ENCODE assay signal across 16 mouse cellular contexts in the genomic region with DNA sequence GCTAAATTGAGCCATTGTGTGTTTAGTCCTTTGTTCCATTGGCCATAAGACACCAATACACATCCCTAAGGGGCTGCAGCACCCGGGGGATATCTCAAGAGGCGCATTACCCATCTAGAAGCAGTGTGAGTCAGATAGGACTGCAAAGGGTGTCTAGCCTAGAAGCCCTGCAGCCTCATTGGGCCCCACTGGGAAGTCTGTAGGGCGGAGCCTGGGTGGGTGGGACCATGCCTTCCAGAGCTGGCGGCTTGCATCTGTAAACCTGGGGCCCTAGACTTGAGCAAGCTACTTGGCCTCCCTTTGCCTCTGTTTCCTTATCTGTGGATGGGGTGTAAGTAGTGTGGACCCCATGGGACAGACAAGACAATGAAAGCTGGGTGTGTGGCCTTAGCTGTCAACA. TPM values are rescaled to one million over a fixed set of nuclear protein-coding genes. Genes with fewer than 3 reads are reported as not detected.
A peak's percentile ranks its signal among the peaks of the same experiment; 100 is the strongest.
DNase-seq lines count a peak whose midpoint lies in the region; ATAC-seq and TF ChIP-seq lines count a peak whose summit lies in the region.
"Had no signal": no experiment of that assay in that cellular context is flagged by ENCODE, and none has a peak within 500 bp of the region (broad histone marks: within the 10 kb centered on the region; RNA-seq: fewer than 3 reads in every experiment).

No protein-coding gene starts in this region.

- intact Hi-C loops in gastrocnemius, postnatal 36 days (cut with DNase I) = loop anchor here (5.0 kb wide), 1 partner anchor 52 kb away; no protein-coding TSS in a partner anchor

- H3K9ac ChIP-seq in intestine, embryonic 15.5 days = no peak overlapping the region
- no peak overlapping the region for H3K9ac ChIP-seq in intestine, postnatal 0 days (ENCODE audit: low read depth, low read length)
- H3K9ac ChIP-seq in MEL (ENCODE audit: control insufficient read depth, low read depth, low read length, poor library complexity, severe bottlenecking) = no peak overlapping the region
- H3K9ac ChIP-seq in stomach, embryonic 14.5 days (replicated peaks; ENCODE audit: low read depth, low read length) = no peak overlapping the region
- H3K9ac ChIP-seq: forebrain, embryonic 15.5 days had no signal

- TF ChIP-seq CTCF in intestine, postnatal 0 days (IDR thresholded peaks at IDR 0.05; ENCODE audit: low read depth) = no peak
- TF ChIP-seq CTCF in MEL (IDR thresholded peaks at IDR 0.05 in 2 of 3, conservative IDR thresholded peaks at IDR 0.05 in 1 of 3; ENCODE audit: control insufficient read depth in 1 of 3, insufficient read depth in 1 of 3, low read depth in 2 of 3, low read length in 3 of 3, poor library complexity in 1 of 3, severe bottlenecking in 1 of 3) = no peak

- H3K79me2 ChIP-seq in MEL (ENCODE audit: control insufficient read depth, insufficient read depth, low read length, poor library complexity) = no peaks in the 10 kb centered on the region

- H3K36me3 ChIP-seq in intestine, embryonic 15.5 days = no peaks in the 10 kb centered on the region
- no peaks in the 10 kb centered on the region for H3K36me3 ChIP-seq in intestine, postnatal 0 days (ENCODE audit: control insufficient read depth, insufficient read depth)
- H3K36me3 ChIP-seq in MEL (ENCODE audit: control insufficient read depth in 1 of 2, insufficient read depth in 2 of 2, low read length in 2 of 2) = no peaks in the 10 kb centered on the region
- no peaks in the 10 kb centered on the region for H3K36me3 ChIP-seq in stomach, embryonic 14.5 days (ENCODE audit: control insufficient read depth, insufficient read depth, low read length)
- H3K36me3 ChIP-seq: forebrain, embryonic 15.5 days had no signal

- 0 out of 2 replicates have a peak overlapping the region, but pooled peaks have one; percentile 76 for H3K27ac ChIP-seq in intestine, embryonic 15.5 days
- H3K27ac ChIP-seq in intestine, postnatal 0 days (ENCODE audit: low read depth, low read length) = no peak overlapping the region
- H3K27ac ChIP-seq in MEL (ENCODE audit: control insufficient read depth, low read depth, low read length) = no peak overlapping the region
- H3K27ac ChIP-seq in stomach, embryonic 14.5 days (ENCODE audit: low read length) = peak overlapping the region; percentile 90
- H3K27ac ChIP-seq: forebrain, embryonic 15.5 days had no signal

- no peak for ATAC-seq in intestine, embryonic 15.5 days
- ATAC-seq in intestine, postnatal 0 days = no peak
- ATAC-seq in stomach, embryonic 14.5 days (ENCODE audit: insufficient number of reproducible peaks, insufficient read depth, low FRiP score, low read depth) = no peak
- ATAC-seq: forebrain, embryonic 15.5 days; lung, postnatal 0 days had no signal

- H3K4me1 ChIP-seq in intestine, embryonic 15.5 days (replicated peaks) = peaks cover 32% of the 10 kb centered on the region
- peaks cover 5% of the 10 kb centered on the region; the same call in 1 of the 2 replicates for H3K4me1 ChIP-seq in intestine, postnatal 0 days (replicated peaks; ENCODE audit: control insufficient read depth, insufficient read depth, low read length)
- no peaks in the 10 kb centered on the region for H3K4me1 ChIP-seq in MEL (ENCODE audit: control insufficient read depth in 1 of 2, insufficient read depth in 2 of 2, low read length in 2 of 2)
- H3K4me1 ChIP-seq in stomach, embryonic 14.5 days (ENCODE audit: control insufficient read depth, insufficient read depth, low read length) = peaks cover 26% of the 10 kb centered on the region

- TF ChIP-seq EP300 in MEL (IDR thresholded peaks at IDR 0.05; ENCODE audit: low read depth in 1 of 2, low read length in 2 of 2) = no peak

- 72% methylated on average over 4 of the region's 4 CpGs for WGBS in intestine, embryonic 15.5 days
- WGBS in intestine, postnatal 0 days = 71% methylated on average over 4 of the region's 4 CpGs
- WGBS in stomach, embryonic 14.5 days = 72% methylated on average over 4 of the region's 4 CpGs

- no peaks in the 10 kb centered on the region for H3K9me3 ChIP-seq in intestine, embryonic 15.5 days
- no peaks in the 10 kb centered on the region for H3K9me3 ChIP-seq in intestine, postnatal 0 days (ENCODE audit: control insufficient read depth)
- H3K9me3 ChIP-seq in MEL (replicated peaks; ENCODE audit: insufficient read depth, low read length) = no peaks in the 10 kb centered on the region
- no peaks in the 10 kb centered on the region for H3K9me3 ChIP-seq in stomach, embryonic 14.5 days (ENCODE audit: control insufficient read depth, low read depth, low read length)
- H3K9me3 ChIP-seq: forebrain, embryonic 15.5 days had no signal

- no peak overlapping the region for H3K4me2 ChIP-seq in intestine, embryonic 15.5 days (replicated peaks)
- no peak overlapping the region for H3K4me2 ChIP-seq in intestine, postnatal 0 days (replicated peaks; ENCODE audit: low read depth)
- no peak overlapping the region for H3K4me2 ChIP-seq in stomach, embryonic 14.5 days (replicated peaks; ENCODE audit: low read depth, low read length)
- H3K4me2 ChIP-seq: forebrain, embryonic 15.5 days had no signal

- H3K4me3 ChIP-seq in intestine, embryonic 15.5 days (replicated peaks) = no peak overlapping the region
- no peak overlapping the region for H3K4me3 ChIP-seq in intestine, postnatal 0 days (ENCODE audit: low read depth, low read length)
- no peak overlapping the region for H3K4me3 ChIP-seq in MEL (ENCODE audit: control insufficient read depth in 1 of 2, insufficient read depth in 1 of 2, low read depth in 2 of 2, low read length in 2 of 2)
- no peak overlapping the region for H3K4me3 ChIP-seq in stomach, embryonic 14.5 days (ENCODE audit: low read depth, low read length)
- H3K4me3 ChIP-seq: forebrain, embryonic 15.5 days had no signal

- no peaks in the 10 kb centered on the region for H3K27me3 ChIP-seq in intestine, embryonic 15.5 days (replicated peaks)
- no peaks in the 10 kb centered on the region for H3K27me3 ChIP-seq in intestine, postnatal 0 days (replicated peaks; ENCODE audit: control insufficient read depth, insufficient read depth, low read length)
- no peaks in the 10 kb centered on the region; a peak in 1 of 4 replicates for H3K27me3 ChIP-seq in MEL (ENCODE audit: control insufficient read depth in 1 of 2, insufficient read depth in 2 of 2, low read length in 2 of 2)
- H3K27me3 ChIP-seq in stomach, embryonic 14.5 days (ENCODE audit: control insufficient read depth, insufficient read depth, low read length) = no peaks in the 10 kb centered on the region
- H3K27me3 ChIP-seq: CH12.LX; forebrain, embryonic 15.5 days had no signal

- DNase-seq in MEL (ENCODE audit: low read depth, low spot score) = peak; percentile 13
- DNase-seq in gastrocnemius, postnatal 36 days = peak; percentile 36 to 39
- no peak for DNase-seq in layer of hippocampus, postnatal 14 days (ENCODE audit: low spot score in 2 of 2)
- DNase-seq in neural tube, embryonic 10.5 days (ENCODE audit: extremely low spot score, low spot score) = no peak
- DNase-seq: adrenal gland, adult 8-10 months; cerebellum, adult 9-10 months; heart, postnatal 14 days; left cerebral cortex, postnatal 4 days; right cerebral cortex, postnatal 14 days had no signal

- TF ChIP-seq RAD21 in MEL (IDR thresholded peaks at IDR 0.05; ENCODE audit: low read depth, low read length) = no peak

- no peak for TF ChIP-seq POLR2A in MEL (IDR thresholded peaks at IDR 0.05; ENCODE audit: control insufficient read depth in 1 of 2, insufficient read depth in 1 of 2, low read depth in 1 of 2, low read length in 2 of 2, poor library complexity in 1 of 2)

TF ChIP-seq in MEL, 35 proteins besides CTCF, POLR2A, EP300 and RAD21:
- TF ChIP-seq MYC (IDR thresholded peaks at IDR 0.05; ENCODE audit: low read depth, low read length) (no peak), JUND (IDR thresholded peaks at IDR 0.05; ENCODE audit: low read depth, low read length) (no peak), RCOR1 (IDR thresholded peaks at IDR 0.05; ENCODE audit: low read depth, low read length) (no peak), USF2 (IDR thresholded peaks at IDR 0.05; ENCODE audit: borderline replicate concordance in 1 of 2, insufficient read depth in 1 of 2, low read depth in 1 of 2, low read length in 2 of 2) (no peak), MYB (IDR thresholded peaks at IDR 0.05; ENCODE audit: low read depth, low read length) (no peak), HCFC1 (IDR thresholded peaks at IDR 0.05; ENCODE audit: low read depth, low read length) (no peak), TCF12 (IDR thresholded peaks at IDR 0.05; ENCODE audit: low read depth, low read length) (no peak), POLR2AphosphoS5 (IDR thresholded peaks at IDR 0.05; ENCODE audit: borderline replicate concordance, low read depth, low read length) (no peak), CHD2 (IDR thresholded peaks at IDR 0.05; ENCODE audit: low read length) (no peak)

RNA-seq across cellular contexts. Expression of a gene that starts 48.4 kb away (rescaled TPM):
- polyA plus RNA-seq in intestine, embryonic 15.5 days (2015; fragmentation: Nextera tagmentation; extraction: Ambion mirVana) = 8.5 and 9.4 TPM in 2 replicates
- polyA plus RNA-seq in intestine, postnatal 0 days (2015; fragmentation: Nextera tagmentation; extraction: Ambion mirVana) = 1.8 and 2.0 TPM in 2 replicates
- total RNA-seq in MEL (2012; rRNA removed) = not detected in 2 replicates
- not detected for polyA plus RNA-seq in MEL (2012; ENCODE audit: insufficient read depth in 1 of 2, insufficient read length in 2 of 2, low read depth in 1 of 2, low replicate concordance in 2 of 2, missing spikeins in 1 of 2)
- 1 to 10 TPM; 1.3 to 1.9 TPM for total RNA-seq in gastrocnemius, postnatal 36 days (2021)
- polyA plus RNA-seq in stomach, embryonic 14.5 days (2014; fragmentation: Nextera tagmentation; extraction: Ambion mirVana) = 17.2 and 17.5 TPM in 2 replicates
- 10 to 100 TPM; 30.8 to 32.0 TPM for total RNA-seq in layer of hippocampus, postnatal 14 days (2021)
- total RNA-seq: CH12.LX; megakaryocyte-erythroid progenitor cell, adult 5-6 weeks had no signal

RNA-seq across cellular contexts. Expression of a gene that starts 54.8 kb away (rescaled TPM):
- polyA plus RNA-seq in intestine, embryonic 15.5 days (2015; fragmentation: Nextera tagmentation; extraction: Ambion mirVana) = 11.5 and 12.4 TPM in 2 replicates
- 8.9 and 9.1 TPM in 2 replicates for polyA plus RNA-seq in intestine, postnatal 0 days (2015; fragmentation: Nextera tagmentation; extraction: Ambion mirVana)
- 11.3 and 12.2 TPM in 2 replicates for total RNA-seq in MEL (2012; rRNA removed)
- polyA plus RNA-seq in MEL (2012; ENCODE audit: insufficient read depth in 1 of 2, insufficient read length in 2 of 2, low read depth in 1 of 2, low replicate concordance in 2 of 2, missing spikeins in 1 of 2) = 10 to 100 TPM in 1 of 2 experiments, not detected in 1; 11.8 TPM
- total RNA-seq in gastrocnemius, postnatal 36 days (2021) = 1 to 10 TPM; 5.0 to 5.2 TPM
- 9.2 and 10.0 TPM in 2 replicates for polyA plus RNA-seq in stomach, embryonic 14.5 days (2014; fragmentation: Nextera tagmentation; extraction: Ambion mirVana)
- 10 to 100 TPM; 10.6 to 11.5 TPM for total RNA-seq in layer of hippocampus, postnatal 14 days (2021)

Comparison
In these comparisons a context has a peak if more than half of its experiments do, and no peak if none do; other contexts are left out.
1. H3K27ac ChIP-seq: peak in intestine, embryonic 15.5 days (single experiment) and stomach, embryonic 14.5 days (single experiment); none in intestine, postnatal 0 days (single experiment) and MEL (single experiment).
2. DNase-seq: peak in MEL (single experiment) and gastrocnemius, postnatal 36 days (2 of 2); none in layer of hippocampus, postnatal 14 days (0 of 2) and neural tube, embryonic 10.5 days (single experiment).